Mouse (Mus musculus) kidney, adult 2 months (tissue): ENCODE measurements around the gene Slc39a13.

ENCODE experiments used
- CTCF ChIP-seq: fragments of 200-500 bp; conservative IDR thresholded peaks from 2 replicates; pipeline ENCODE4 v1.5.1; 2011; ENCODE audit warnings: low read depth, mild to moderate bottlenecking, control low read depth, low read length, moderate library complexity, mixed read lengths; ENCODE audit not compliant: insufficient read depth, insufficient read length
- POLR2A ChIP-seq: fragments of 200-500 bp; IDR thresholded peaks from one replicate; pipeline ENCODE4 v1.6.1; 2011; ENCODE audit warnings: low read depth, low read length, control low read depth

- TF ChIP-seq POLR2A (no peak), CTCF (no peak)
Observed at GRCm38 (mm10) chr2:91072092-91072491, 1.9 kb upstream of the Slc39a13 start.
